Mouse (Mus musculus): ENCODE results near the gene Prpf6. TPM values are rescaled to one million over a fixed set of nuclear protein-coding genes. Genes with fewer than 3 reads are reported as not detected.
A peak's percentile ranks its signal among the peaks of the same experiment; 100 is the strongest.

Gene Prpf6
- polyA plus RNA-seq, 1 experiment from 2014 or later = 72.8 TPM

GRCm38 (mm10) chr2:181648926-181649325, 57.3 kb downstream of the Prpf6 start:
- H3K9me3 ChIP-seq = no peaks in the 10 kb centered on the region
- no peak for ATAC-seq
- no peak overlapping the region for H3K9ac ChIP-seq (replicated peaks)
- H3K27me3 ChIP-seq = no peaks in the 10 kb centered on the region
- H3K36me3 ChIP-seq = peaks cover 92% of the 10 kb centered on the region
- no peak overlapping the region for H3K4me3 ChIP-seq (replicated peaks)
- no peak overlapping the region for H3K4me2 ChIP-seq (replicated peaks)
- H3K27ac ChIP-seq = no peak overlapping the region
- WGBS = 93% methylated on average over 10 of the region's 10 CpGs
- no peaks in the 10 kb centered on the region for H3K4me1 ChIP-seq (replicated peaks)

- Histone ChIP-seq H3K27me3 (no peaks in the 10 kb centered on the region), H3K4me2 (replicated peaks) (no peak overlapping the region), H3K9ac (replicated peaks) (no peak overlapping the region), H3K27ac (no peak overlapping the region), H3K4me3 (replicated peaks) (no peak overlapping the region), H3K9me3 (no peaks in the 10 kb centered on the region), H3K4me1 (replicated peaks) (no peaks in the 10 kb centered on the region), H3K36me3 (peaks cover 91% of the 10 kb centered on the region)
- ATAC-seq = no peak
Observed at GRCm38 (mm10) chr2:181653065-181653464, 61.4 kb downstream of the Prpf6 start.

- H3K4me3 ChIP-seq (replicated peaks) = no peak overlapping the region
- H3K27me3 ChIP-seq = no peaks in the 10 kb centered on the region
- no peak overlapping the region for H3K4me2 ChIP-seq (replicated peaks)
- H3K4me1 ChIP-seq (replicated peaks) = no peaks in the 10 kb centered on the region
- no peak overlapping the region for H3K9ac ChIP-seq (replicated peaks)
- H3K9me3 ChIP-seq = no peaks in the 10 kb centered on the region
- WGBS = 94% methylated on average over 1 of the region's 1 CpGs
- peaks cover 86% of the 10 kb centered on the region for H3K36me3 ChIP-seq
- no peak for ATAC-seq
- no peak overlapping the region for H3K27ac ChIP-seq
Observed at GRCm38 (mm10) chr2:181653523-181653922, 61.9 kb downstream of the Prpf6 start.

GRCm38 (mm10) chr2:181656734-181657133, 65.1 kb downstream of the Prpf6 start, which contains the start of gene Gm29797:
Gene Gm29797 (plus strand): TSS chr2:181657034.
- Histone ChIP-seq H3K27ac (no peak within 1 kb of the TSS), H3K4me3 (replicated peaks) (no peak within 1 kb of the TSS), H3K36me3 (peaks cover 58% of the 10 kb centered on the region), H3K4me2 (replicated peaks) (no peak within 1 kb of the TSS), H3K9ac (replicated peaks) (no peak within 1 kb of the TSS), H3K9me3 (no peaks in the 10 kb centered on the region), H3K27me3 (no peaks in the 10 kb centered on the region), H3K4me1 (replicated peaks) (peaks cover 10% of the 10 kb centered on the region; the same call in 1 of the 2 replicates)
- ATAC-seq = no peak
- 80% methylated on average over 3 of the region's 3 CpGs for WGBS

GRCm38 (mm10) chr2:181657441-181657840, 65.8 kb downstream of the Prpf6 start:
- Histone ChIP-seq H3K9ac (replicated peaks) (no peak overlapping the region), H3K4me2 (replicated peaks) (no peak overlapping the region), H3K9me3 (no peaks in the 10 kb centered on the region), H3K4me3 (replicated peaks) (no peak overlapping the region), H3K27ac (no peak overlapping the region), H3K4me1 (replicated peaks) (peaks cover 10% of the 10 kb centered on the region; the same call in 1 of the 2 replicates), H3K27me3 (no peaks in the 10 kb centered on the region), H3K36me3 (peaks cover 51% of the 10 kb centered on the region)
- 79% methylated on average over 2 of the region's 2 CpGs for WGBS
- ATAC-seq = no peak

- 89% methylated on average over 7 of the region's 7 CpGs for WGBS
- H3K9ac ChIP-seq (replicated peaks) = no peak overlapping the region
- H3K27ac ChIP-seq = no peak overlapping the region
- H3K27me3 ChIP-seq = no peaks in the 10 kb centered on the region
- no peak for ATAC-seq
- peaks cover 10% of the 10 kb centered on the region; the same call in 1 of the 2 replicates for H3K4me1 ChIP-seq (replicated peaks)
- H3K9me3 ChIP-seq = no peaks in the 10 kb centered on the region
- peaks cover 40% of the 10 kb centered on the region for H3K36me3 ChIP-seq
- no peak overlapping the region for H3K4me2 ChIP-seq (replicated peaks)
- H3K4me3 ChIP-seq (replicated peaks) = no peak overlapping the region
Observed at GRCm38 (mm10) chr2:181658528-181658927, 66.9 kb downstream of the Prpf6 start.

GRCm38 (mm10) chr2:181658930-181659555, 67.4 kb downstream of the Prpf6 start:
- WGBS = 36% methylated on average over 17 of the region's 17 CpGs
- no peaks in the 10 kb centered on the region for H3K27me3 ChIP-seq
- no peak overlapping the region for H3K27ac ChIP-seq
- H3K4me2 ChIP-seq (replicated peaks) = no peak overlapping the region
- no peaks in the 10 kb centered on the region for H3K9me3 ChIP-seq
- H3K4me1 ChIP-seq (replicated peaks) = peaks cover 10% of the 10 kb centered on the region; the same call in 1 of the 2 replicates
- no peak overlapping the region for H3K4me3 ChIP-seq (replicated peaks)
- H3K36me3 ChIP-seq = peaks cover 35% of the 10 kb centered on the region
- no peak overlapping the region for H3K9ac ChIP-seq (replicated peaks)
- ATAC-seq = peak; percentile 61

- Histone ChIP-seq H3K9me3 (no peaks in the 10 kb centered on the region), H3K9ac (replicated peaks) (no peak overlapping the region), H3K4me1 (replicated peaks) (peaks cover 10% of the 10 kb centered on the region; the same call in 1 of the 2 replicates), H3K27ac (no peak overlapping the region), H3K27me3 (no peaks in the 10 kb centered on the region), H3K36me3 (peaks cover 31% of the 10 kb centered on the region), H3K4me3 (replicated peaks) (no peak overlapping the region), H3K4me2 (replicated peaks) (no peak overlapping the region)
- WGBS = 8% methylated on average over 9 of the region's 9 CpGs
- ATAC-seq = peak; percentile 75
Observed at GRCm38 (mm10) chr2:181659609-181660055, 68.0 kb downstream of the Prpf6 start.

- H3K27ac ChIP-seq = peak overlapping the region; percentile 39; the same call in 1 of the 2 replicates
- ATAC-seq = no peak
- no peaks in the 10 kb centered on the region for H3K36me3 ChIP-seq
- peaks cover 10% of the 10 kb centered on the region; the same call in 1 of the 2 replicates for H3K4me1 ChIP-seq (replicated peaks)
- H3K9ac ChIP-seq (replicated peaks) = no peak overlapping the region
- WGBS = 82% methylated on average over 3 of the region's 3 CpGs
- H3K4me2 ChIP-seq (replicated peaks) = no peak overlapping the region
- H3K4me3 ChIP-seq (replicated peaks) = no peak overlapping the region
- H3K27me3 ChIP-seq = peaks cover 3% of the 10 kb centered on the region; the same call in 1 of the 2 replicates
- no peaks in the 10 kb centered on the region for H3K9me3 ChIP-seq
Observed at GRCm38 (mm10) chr2:181662620-181663297, 71.1 kb downstream of the Prpf6 start.

GRCm38 (mm10) chr2:181663298-181663630, 71.6 kb downstream of the Prpf6 start:
- H3K9ac ChIP-seq (replicated peaks) = no peak overlapping the region
- WGBS = 27% methylated on average over 4 of the region's 4 CpGs
- peaks cover 8% of the 10 kb centered on the region; the same call in 1 of the 2 replicates for H3K27me3 ChIP-seq
- H3K27ac ChIP-seq = no peak overlapping the region
- H3K4me3 ChIP-seq (replicated peaks) = no peak overlapping the region
- H3K36me3 ChIP-seq = no peaks in the 10 kb centered on the region
- no peaks in the 10 kb centered on the region for H3K9me3 ChIP-seq
- ATAC-seq = no peak
- peaks cover 10% of the 10 kb centered on the region; the same call in 1 of the 2 replicates for H3K4me1 ChIP-seq (replicated peaks)
- H3K4me2 ChIP-seq (replicated peaks) = no peak overlapping the region

- WGBS = 5% methylated on average over 56 of the region's 56 CpGs
- peaks cover 74% of the 10 kb centered on the region for H3K27me3 ChIP-seq
- H3K27ac ChIP-seq = no peak overlapping the region
- H3K4me3 ChIP-seq (replicated peaks) = peak overlapping the region; percentile 39
- H3K9me3 ChIP-seq = no peaks in the 10 kb centered on the region
- H3K36me3 ChIP-seq = no peaks in the 10 kb centered on the region
- peaks cover 27% of the 10 kb centered on the region for H3K4me1 ChIP-seq (replicated peaks)
- peak overlapping the region; percentile 53 for H3K4me2 ChIP-seq (replicated peaks)
- H3K9ac ChIP-seq (replicated peaks) = peak overlapping the region; percentile 39; the same call in 1 of the 2 replicates
- ATAC-seq = no peak
Observed at GRCm38 (mm10) chr2:181670285-181670912, 78.7 kb downstream of the Prpf6 start.

- H3K4me1 ChIP-seq (replicated peaks) = peaks cover 32% of the 10 kb centered on the region
- H3K27ac ChIP-seq = no peak overlapping the region
- H3K4me3 ChIP-seq (replicated peaks) = peak overlapping the region; percentile 39
- H3K9me3 ChIP-seq = no peaks in the 10 kb centered on the region
- H3K4me2 ChIP-seq (replicated peaks) = peak overlapping the region; percentile 53
- peak overlapping the region; percentile 39 for H3K9ac ChIP-seq (replicated peaks)
- no peak for ATAC-seq
- no peaks in the 10 kb centered on the region for H3K36me3 ChIP-seq
- WGBS = 1% methylated on average over 41 of the region's 41 CpGs
- peaks cover 74% of the 10 kb centered on the region for H3K27me3 ChIP-seq
Observed at GRCm38 (mm10) chr2:181670913-181671311, 79.2 kb downstream of the Prpf6 start.

Measured in midbrain, embryonic 13.5 days (tissue).